Mouse (Mus musculus): ENCODE results near the gene Ubn1.

DNA sequence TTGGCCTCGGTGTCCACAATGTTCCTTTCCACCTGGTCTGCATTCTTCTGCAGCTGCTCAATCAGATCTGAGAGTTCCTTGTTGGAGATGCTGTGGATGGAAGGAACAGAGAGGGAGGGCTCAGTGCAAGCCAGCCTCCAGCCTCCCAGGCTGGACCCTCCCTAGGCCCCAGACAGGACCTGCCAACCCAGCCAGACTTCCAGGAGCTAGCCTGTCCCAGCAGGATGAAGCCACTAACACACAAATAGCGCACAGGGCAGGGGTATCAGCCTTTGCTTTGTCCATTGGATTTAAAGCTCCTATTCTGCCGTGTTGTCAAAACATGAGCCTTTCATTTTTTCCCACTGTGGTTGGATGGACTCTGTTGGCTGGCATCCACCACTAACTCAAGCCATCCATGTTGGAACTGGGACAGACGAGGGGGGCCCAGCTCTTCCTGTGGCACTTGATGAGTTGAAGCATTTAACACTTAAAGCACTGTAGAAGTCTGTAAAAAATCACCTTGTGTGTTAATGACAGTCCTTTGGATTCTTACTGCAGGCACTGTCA, 63.2 kb downstream of the Ubn1 start:
- TF ChIP-seq CTCF (IDR thresholded peaks at IDR 0.05) (no peak), EP300 (IDR thresholded peaks at IDR 0.05) (no peak)

Data from lung, postnatal 0 days (tissue).